Comparison of ENCODE assay signal across 25 mouse cellular contexts in genomic region chr15:10899904-10900303, GRCm38 (mm10). TPM values are rescaled to one million over a fixed set of nuclear protein-coding genes. Genes with fewer than 3 reads are reported as not detected.
DNase-seq lines count a peak whose midpoint lies in the region.
"Had no signal": no experiment of that assay in that cellular context is flagged by ENCODE, and none has a peak within 500 bp of the region (broad histone marks: within the 10 kb centered on the region; RNA-seq: fewer than 3 reads in every experiment).

No protein-coding gene starts in this region.

- no peaks in the 10 kb centered on the region for H3K36me3 ChIP-seq in limb, embryonic 10.5 days
- H3K36me3 ChIP-seq: embryonic facial prominence, embryonic 13.5 days; embryonic facial prominence, embryonic 15.5 days; forebrain, embryonic 10.5 days; forebrain, embryonic 12.5 days had no signal

- intact Hi-C loops in heart, postnatal 25 days (cut with DNase I), result no loop called here

- DNase-seq in heart, adult 11 months, result peak; percentile 66
- no peak for DNase-seq in heart, postnatal 25 days (ENCODE audit: low spot score)
- peak; percentile 53 for DNase-seq in urinary bladder, postnatal 14 days (ENCODE audit: low spot score)
- no peak for DNase-seq in urinary bladder, postnatal 10 days (ENCODE audit: low spot score)
- DNase-seq in 416B (ENCODE audit: low read depth), result peak; percentile 13
- peak; percentile 90 for DNase-seq in gonadal fat pad, adult 2 months (ENCODE audit: low read depth)
- DNase-seq in layer of hippocampus, postnatal 10 days (ENCODE audit: low spot score in 2 of 2), result no peak
- no peak for DNase-seq in limb, embryonic 10.5 days (ENCODE audit: low spot score)
- DNase-seq: adrenal gland, adult 2 months; adrenal gland, postnatal 10 days; adrenal gland, postnatal 25 days; cerebellum, adult 11 months; cerebellum, adult 18-20 months; cerebellum, adult 8-10 months; cerebellum, adult 9-11 months; cerebellum, postnatal 14 days; cerebellum, postnatal 36 days; embryo, embryonic 11 days had no signal

- H3K27ac ChIP-seq in limb, embryonic 10.5 days, result no peak overlapping the region
- H3K27ac ChIP-seq: embryonic facial prominence, embryonic 13.5 days; embryonic facial prominence, embryonic 15.5 days; forebrain, embryonic 10.5 days; forebrain, embryonic 12.5 days had no signal

- no peaks in the 10 kb centered on the region for H3K27me3 ChIP-seq in limb, embryonic 10.5 days (ENCODE audit: low read depth, poor library complexity, severe bottlenecking)
- H3K27me3 ChIP-seq: embryonic facial prominence, embryonic 13.5 days; embryonic facial prominence, embryonic 15.5 days; forebrain, embryonic 12.5 days had no signal

- 92% methylated on average over 7 of the region's 7 CpGs for WGBS in limb, embryonic 10.5 days

- no peak overlapping the region for H3K4me3 ChIP-seq in limb, embryonic 10.5 days
- H3K4me3 ChIP-seq: embryonic facial prominence, embryonic 13.5 days; embryonic facial prominence, embryonic 15.5 days; erythroblast, embryonic 14.5 days; forebrain, embryonic 10.5 days; forebrain, embryonic 12.5 days had no signal

- no peaks in the 10 kb centered on the region for H3K9me3 ChIP-seq in limb, embryonic 10.5 days (replicated peaks)
- H3K9me3 ChIP-seq: embryonic facial prominence, embryonic 13.5 days; embryonic facial prominence, embryonic 15.5 days; forebrain, embryonic 10.5 days; forebrain, embryonic 12.5 days had no signal

- H3K4me1 ChIP-seq in limb, embryonic 10.5 days, result peaks cover 28% of the 10 kb centered on the region
- H3K4me1 ChIP-seq: forebrain, embryonic 10.5 days; forebrain, embryonic 12.5 days had no signal

RNA-seq across cellular contexts. Expression of gene C1qtnf3, which starts 52.2 kb away (rescaled TPM):
- total RNA-seq in heart, postnatal 25 days (2021), result under 1 TPM in 1 of 2 experiments, not detected in 1; 0.13 TPM
- 3.5 and 5.0 TPM in 2 replicates for polyA plus RNA-seq in gonadal fat pad, adult 2 months (2012; rRNA removed)
- under 1 TPM; 0.49 to 0.53 TPM for total RNA-seq in layer of hippocampus, postnatal 10 days (2021)
- polyA plus RNA-seq in limb, embryonic 10.5 days (2016; fragmentation: Nextera tagmentation; extraction: Ambion mirVana), result 1.7 and 3.3 TPM in 2 replicates
- total RNA-seq: common myeloid progenitor, adult 5-6 weeks; MEL had no signal
- polyA plus RNA-seq: erythroblast, embryonic 14.5 days; forebrain, embryonic 10.5 days had no signal

Comparison
In these comparisons a context has a peak if more than half of its experiments do, and no peak if none do; other contexts are left out.
1. DNase-seq: peak in heart, adult 11 months (single experiment), urinary bladder, postnatal 14 days (single experiment), 416B (single experiment) and gonadal fat pad, adult 2 months (single experiment); none in heart, postnatal 25 days (single experiment), urinary bladder, postnatal 10 days (single experiment), layer of hippocampus, postnatal 10 days (0 of 2) and limb, embryonic 10.5 days (single experiment).